Mouse (Mus musculus) lung, embryonic 15.5 days (tissue): Measurements from ENCODE around the gene Plscr3. TPM values are rescaled to one million over a fixed set of nuclear protein-coding genes. Genes with fewer than 3 reads are reported as not detected.

Experiments
- ATAC-seq: fragments of 200-750 bp; cut with Nextera tagmentation; 2 replicates; pipeline ENCODE4 v1.8.0; 2017; ENCODE audit warnings: moderate number of reproducible peaks, borderline replicate concordance; ENCODE audit not compliant: low FRiP score, low TSS enrichment; ENCODE audit errors: extremely low read depth
- H3K27ac ChIP-seq: fragments of 300-500 bp; sonication (generic); 2 replicates; pipeline ENCODE4 v1.5.1; 2015; ENCODE audit warnings: moderate library complexity, mild to moderate bottlenecking, inconsistent platforms
- H3K27me3 ChIP-seq: fragments of 300-500 bp; sonication (generic); 2 replicates; pipeline ENCODE4 v1.6.1; 2015; ENCODE audit warnings: inconsistent platforms
- H3K36me3 ChIP-seq: fragments of 300-500 bp; sonication (generic); 2 replicates; pipeline ENCODE4 v1.6.1; 2015; ENCODE audit warnings: inconsistent platforms
- H3K4me1 ChIP-seq: fragments of 300-500 bp; sonication (generic); 2 replicates; pipeline ENCODE4 v1.6.1; 2015; ENCODE audit warnings: inconsistent platforms
- H3K4me2 ChIP-seq: fragments of 300-500 bp; sonication (generic); 2 replicates; pipeline ENCODE4 v1.6.1; 2015; ENCODE audit warnings: inconsistent platforms, mild to moderate bottlenecking, moderate library complexity
- H3K4me3 ChIP-seq: fragments of 300-500 bp; sonication (generic); 2 replicates; pipeline ENCODE4 v1.5.1; 2015; ENCODE audit warnings: mild to moderate bottlenecking, inconsistent platforms
- H3K9ac ChIP-seq: fragments of 300-500 bp; sonication (generic); 2 replicates; pipeline ENCODE4 v1.6.1; 2015; ENCODE audit warnings: inconsistent platforms
- H3K9me3 ChIP-seq: fragments of 300-500 bp; sonication (generic); 2 replicates; pipeline ENCODE4 v1.6.1; 2016; ENCODE audit warnings: inconsistent platforms
- WGBS: fragments of 180-500 bp; shearing (Covaris S2); methylation state at CpG from one replicate; pipeline ENCODE4 v1.1.7; 2015; 5-methylcytosine and 5-hydroxymethylcytosine counted together
- polyA plus RNA-seq: library from polyadenylated mRNA; unstranded; fragments of >200 nt; fragmentation: Nextera tagmentation; extraction: Ambion mirVana; gene quantifications from 2 replicates; pipeline ENCODE4 v1.2.1, GENCODE M21; 2015

Plscr3 gene
- polyA plus RNA-seq, 1 experiment from 2014 or later = 119 TPM

DNA sequence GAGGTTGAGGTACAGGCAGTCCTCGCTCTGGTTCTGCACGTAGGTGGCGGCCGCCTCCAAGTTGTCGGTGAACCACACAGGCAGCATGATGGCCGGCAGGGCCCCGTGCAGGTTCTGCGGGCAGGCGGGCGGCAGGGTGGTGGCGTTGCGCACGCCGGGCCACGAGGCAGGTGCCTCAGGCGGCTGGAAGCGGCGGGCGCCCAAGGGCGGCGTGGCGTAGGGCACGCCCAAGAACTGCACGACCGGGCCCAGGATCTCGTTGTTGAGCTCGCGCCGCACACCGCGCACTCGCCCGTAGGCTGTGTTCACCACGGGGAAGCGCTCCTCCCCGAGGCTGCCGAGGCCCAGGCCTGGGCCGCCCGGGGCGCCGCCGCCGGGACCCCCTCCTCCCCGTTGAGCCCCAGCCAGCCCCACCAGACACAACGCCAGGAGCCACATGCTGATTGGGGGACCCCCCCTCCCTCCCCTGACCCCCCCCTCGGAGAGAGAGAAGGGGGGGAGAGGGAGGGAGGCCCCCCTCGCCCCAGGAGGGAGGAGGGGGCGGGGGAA is 12.1 kb upstream of the Plscr3 start:
- H3K4me3 ChIP-seq = peak overlapping the region; percentile 37
- 13% methylated on average over 35 of the region's 48 CpGs for WGBS

DNA sequence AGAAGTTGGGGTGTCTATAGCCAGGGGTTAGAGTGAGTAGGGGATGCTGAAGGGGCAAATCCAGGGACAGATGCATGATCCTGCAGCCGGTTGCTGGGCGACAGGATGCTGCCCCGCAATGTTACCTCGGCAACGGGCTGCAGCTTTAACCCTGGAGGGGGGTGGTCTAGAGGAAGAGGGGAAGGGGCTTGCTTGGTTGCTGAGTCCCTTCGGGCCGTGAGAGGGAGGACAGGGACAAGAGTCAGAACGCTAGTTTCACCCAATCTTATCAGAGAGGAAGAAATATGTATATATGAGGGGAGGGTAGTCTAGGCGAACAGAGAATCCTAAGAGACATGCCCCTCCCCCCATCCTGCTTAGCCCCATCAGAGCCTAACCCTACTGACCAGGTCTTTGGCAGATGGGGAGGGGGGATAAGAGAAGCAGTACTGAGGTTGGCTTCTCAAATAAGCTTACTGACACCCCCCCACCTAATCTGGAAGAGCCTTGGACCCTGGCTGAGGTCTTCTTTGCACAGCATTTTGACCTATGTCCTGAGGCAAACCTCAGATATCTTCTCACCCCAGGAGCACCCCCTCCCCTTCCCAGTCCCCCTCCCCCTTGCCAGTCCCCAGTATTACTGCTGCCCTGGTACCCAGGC is 10.7 kb upstream of the Plscr3 start:
- Histone ChIP-seq H3K4me3 (peak overlapping the region; percentile 71; the same call in 1 of the 2 replicates), H3K4me1 (peaks cover 43% of the 10 kb centered on the region), H3K9ac (no peak overlapping the region), H3K27ac (no peak overlapping the region), H3K4me2 (peak overlapping the region; percentile 98), H3K27me3 (peaks cover 20% of the 10 kb centered on the region), H3K36me3 (peaks cover 13% of the 10 kb centered on the region; the same call in 1 of the 2 replicates), H3K9me3 (no peaks in the 10 kb centered on the region)
- no peak for ATAC-seq
- WGBS = 14% methylated on average over 9 of the region's 9 CpGs

More for the DNA sequence above, 12.1 kb upstream of the Plscr3 start:
- Histone ChIP-seq H3K9ac (peak overlapping the region; percentile 58), H3K27ac (0 out of 2 replicates have a peak overlapping the region, but pooled peaks have one; percentile 14), H3K4me2 (peak overlapping the region; percentile 98), H3K9me3 (no peaks in the 10 kb centered on the region), H3K4me1 (peaks cover 39% of the 10 kb centered on the region), H3K27me3 (peaks cover 20% of the 10 kb centered on the region), H3K36me3 (peaks cover 13% of the 10 kb centered on the region; the same call in 1 of the 2 replicates)
- ATAC-seq = no peak

DNA sequence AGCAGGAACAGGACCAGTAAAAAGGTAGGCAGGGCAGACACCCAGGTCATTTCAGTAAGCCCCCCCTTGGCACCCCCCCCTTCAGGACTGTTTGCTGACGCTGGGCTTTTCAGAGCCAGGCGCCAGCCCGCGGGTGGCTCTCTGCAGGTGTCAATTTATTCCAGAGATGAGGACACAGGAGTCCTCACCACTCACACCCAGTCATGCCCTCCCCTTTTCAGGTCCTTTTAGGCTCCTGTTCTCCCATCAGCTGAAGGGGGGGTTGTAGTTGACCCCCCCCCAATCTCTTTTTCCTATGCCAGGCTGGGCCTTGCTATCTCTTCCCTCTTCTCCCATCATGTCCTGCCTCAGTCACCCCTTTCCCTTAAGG is 10.2 kb upstream of the Plscr3 start:
- Histone ChIP-seq H3K4me1 (peaks cover 43% of the 10 kb centered on the region), H3K9ac (0 out of 2 replicates have a peak overlapping the region, but pooled peaks have one; percentile 23), H3K4me3 (peak overlapping the region; percentile 71), H3K27me3 (peaks cover 20% of the 10 kb centered on the region), H3K9me3 (no peaks in the 10 kb centered on the region), H3K4me2 (peak overlapping the region; percentile 98), H3K27ac (no peak overlapping the region), H3K36me3 (peaks cover 13% of the 10 kb centered on the region; the same call in 1 of the 2 replicates)
- 14% methylated on average over 4 of the region's 4 CpGs for WGBS
- ATAC-seq = no peak

DNA sequence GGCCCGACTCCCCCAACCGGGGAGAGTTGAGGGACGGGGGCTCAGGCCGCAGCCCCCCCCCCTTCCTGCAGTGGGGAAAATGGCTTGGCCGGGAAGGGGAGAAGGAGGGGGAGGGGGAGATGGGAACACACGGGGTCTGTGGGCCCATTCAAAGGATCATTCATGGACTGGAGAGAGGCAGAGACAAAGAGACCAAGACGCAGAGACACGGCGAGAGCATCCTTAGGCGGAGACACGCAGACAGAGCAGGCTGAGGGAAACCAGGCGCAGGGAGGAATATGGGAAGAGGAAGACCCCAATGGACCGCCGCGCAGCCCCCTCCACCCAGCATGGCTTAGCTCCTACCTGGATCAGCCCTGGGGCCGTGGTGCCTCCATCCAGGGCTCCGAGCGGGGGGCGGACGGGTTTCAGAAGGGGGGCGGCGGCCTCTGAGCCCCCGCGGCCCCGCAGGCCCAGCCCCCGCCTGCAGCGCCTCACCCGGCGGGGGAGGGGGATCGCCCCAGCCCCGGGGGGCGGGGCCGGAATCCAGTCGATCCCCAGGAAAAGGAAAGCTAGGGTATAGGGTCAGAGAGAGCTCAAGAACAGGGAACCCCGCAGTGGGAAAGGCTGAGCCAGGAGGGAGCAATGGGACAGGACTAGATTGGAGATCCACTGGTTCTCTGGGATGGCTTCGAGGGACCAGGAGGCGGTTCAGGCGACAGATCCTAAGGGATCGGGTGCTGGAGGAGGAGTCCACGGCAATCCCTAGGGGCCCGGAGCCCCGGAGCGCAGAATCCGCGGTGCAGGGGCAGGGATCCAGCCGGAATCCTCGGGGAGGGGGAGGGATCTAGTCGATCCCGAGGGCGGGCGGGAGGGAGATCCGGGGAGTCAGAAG is 9.2 kb upstream of the Plscr3 start:
- H3K4me2 ChIP-seq = peak overlapping the region; percentile 98
- H3K9ac ChIP-seq = peak overlapping the region; percentile 82
- H3K36me3 ChIP-seq = peaks cover 13% of the 10 kb centered on the region; the same call in 1 of the 2 replicates
- H3K9me3 ChIP-seq = no peaks in the 10 kb centered on the region
- H3K27ac ChIP-seq = peak overlapping the region; percentile 90
- H3K4me1 ChIP-seq = peaks cover 43% of the 10 kb centered on the region
- peak overlapping the region; percentile 71 for H3K4me3 ChIP-seq
- peaks cover 20% of the 10 kb centered on the region for H3K27me3 ChIP-seq
- WGBS = under 1% methylated on average over 41 of the region's 52 CpGs
- ATAC-seq = no peak

GRCm38 (mm10) chr11:69837604-69837951 is 8.6 kb upstream of the Plscr3 start, which contains the start of gene Nlgn2:
Nlgn2 (minus strand) TSS chr11:69837784.
- Histone ChIP-seq H3K9me3 (no peaks in the 10 kb centered on the region), H3K36me3 (peaks cover 9% of the 10 kb centered on the region; the same call in 1 of the 2 replicates), H3K9ac (peak within 1 kb of the TSS; percentile 82), H3K4me1 (peaks cover 43% of the 10 kb centered on the region), H3K4me2 (peak within 1 kb of the TSS; percentile 98), H3K4me3 (peak within 1 kb of the TSS; percentile 71), H3K27me3 (peaks cover 20% of the 10 kb centered on the region), H3K27ac (peak within 1 kb of the TSS; percentile 90)
- 1% methylated on average over 32 of the region's 32 CpGs for WGBS
- peak; percentile 76; the same call in 1 of the 2 replicates for ATAC-seq

GRCm38 (mm10) chr11:69837952-69838713 is 8.0 kb upstream of the Plscr3 start, which contains the start of gene Tmem256:
Tmem256 (plus strand) TSS chr11:69838514.
- peak within 1 kb of the TSS; percentile 82 for H3K9ac ChIP-seq
- H3K4me1 ChIP-seq = peaks cover 43% of the 10 kb centered on the region
- H3K4me2 ChIP-seq = peak within 1 kb of the TSS; percentile 98
- H3K9me3 ChIP-seq = no peaks in the 10 kb centered on the region
- H3K4me3 ChIP-seq = peak within 1 kb of the TSS; percentile 71
- peak; percentile 91 for ATAC-seq
- H3K27me3 ChIP-seq = peaks cover 19% of the 10 kb centered on the region
- peaks cover 3% of the 10 kb centered on the region; the same call in 1 of the 2 replicates for H3K36me3 ChIP-seq
- under 1% methylated on average over 34 of the region's 34 CpGs for WGBS
- H3K27ac ChIP-seq = peak within 1 kb of the TSS; percentile 90

- WGBS = 0% methylated on average over 7 of the region's 7 CpGs
- H3K27me3 ChIP-seq = peaks cover 13% of the 10 kb centered on the region
- peak; percentile 1; the same call in 1 of the 2 replicates for ATAC-seq
Measured at GRCm38 (mm10) chr11:69838714-69839104, 7.5 kb upstream of the Plscr3 start.

DNA sequence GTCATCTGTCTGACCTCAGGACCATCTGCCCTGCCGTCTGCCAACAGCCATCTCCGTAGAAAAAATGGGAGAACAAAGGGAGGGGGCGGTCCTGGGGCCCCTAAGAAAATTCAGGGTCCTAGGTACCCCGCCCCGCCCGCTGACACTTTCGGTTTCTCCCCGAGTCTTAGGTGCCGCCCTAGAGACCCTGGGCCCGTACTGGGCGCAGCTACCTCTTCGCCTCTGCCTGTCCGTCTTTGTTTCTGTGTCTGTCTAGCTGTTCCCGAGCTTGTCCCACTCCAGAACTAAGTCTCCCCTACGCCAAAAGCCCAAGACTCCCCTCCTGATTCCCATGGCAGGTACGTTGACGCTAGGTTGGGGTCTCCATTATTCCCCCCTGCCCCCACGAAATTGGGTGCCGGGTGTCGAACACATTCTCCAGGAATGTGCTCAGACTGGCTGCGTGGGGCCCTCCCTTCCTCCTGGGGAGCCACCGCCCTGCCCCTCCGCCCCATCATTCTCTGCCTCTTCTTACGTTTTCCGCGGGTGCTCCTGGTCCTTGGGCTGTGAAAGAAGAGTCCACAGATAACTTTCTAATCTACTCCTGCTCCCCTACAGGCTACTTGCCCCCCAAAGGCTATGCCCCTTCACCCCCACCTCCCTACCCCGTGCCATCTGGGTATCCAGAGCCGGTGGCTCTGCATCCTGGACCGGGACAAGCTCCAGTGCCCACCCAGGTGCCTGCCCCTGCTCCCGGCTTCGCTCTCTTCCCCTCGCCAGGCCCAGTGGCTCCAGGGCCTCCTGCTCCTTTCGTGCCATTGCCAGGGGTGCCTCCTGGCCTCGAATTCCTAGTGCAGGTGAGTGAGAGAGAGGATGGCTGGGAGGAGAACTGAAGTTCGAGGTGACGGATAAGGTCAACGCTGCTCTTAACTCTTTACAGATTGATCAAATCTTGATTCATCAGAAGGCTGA is 837 bp downstream of the Plscr3 start:
- peak overlapping the region; percentile 89 for H3K4me2 ChIP-seq
- peak overlapping the region; percentile 64 for H3K4me3 ChIP-seq
- ATAC-seq = peak; percentile 41
- H3K9ac ChIP-seq = peak overlapping the region; percentile 75
- 7% methylated on average over 37 of the region's 37 CpGs for WGBS
- H3K27me3 ChIP-seq = no peaks in the 10 kb centered on the region
- H3K9me3 ChIP-seq = no peaks in the 10 kb centered on the region
- peaks cover 27% of the 10 kb centered on the region for H3K4me1 ChIP-seq
- peak overlapping the region; percentile 97 for H3K27ac ChIP-seq
- peaks cover 39% of the 10 kb centered on the region for H3K36me3 ChIP-seq

More at GRCm38 (mm10) chr11:69838714-69839104, 7.5 kb upstream of the Plscr3 start:
- Histone ChIP-seq H3K27ac (peak overlapping the region; percentile 88), H3K36me3 (no peaks in the 10 kb centered on the region), H3K4me1 (peaks cover 38% of the 10 kb centered on the region), H3K4me2 (peak overlapping the region; percentile 98), H3K9ac (peak overlapping the region; percentile 68), H3K9me3 (no peaks in the 10 kb centered on the region), H3K4me3 (peak overlapping the region; percentile 71)

GRCm38 (mm10) chr11:69848021-69848420 is 1.8 kb downstream of the Plscr3 start:
- 93% methylated on average over 6 of the region's 6 CpGs for WGBS
- Histone ChIP-seq H3K4me3 (peak overlapping the region; percentile 64), H3K4me1 (peaks cover 34% of the 10 kb centered on the region), H3K27ac (no peak overlapping the region), H3K36me3 (peaks cover 45% of the 10 kb centered on the region), H3K27me3 (no peaks in the 10 kb centered on the region), H3K4me2 (peak overlapping the region; percentile 89), H3K9me3 (no peaks in the 10 kb centered on the region), H3K9ac (no peak overlapping the region)
- no peak for ATAC-seq

- no peak overlapping the region for H3K4me2 ChIP-seq
- H3K4me3 ChIP-seq = no peak overlapping the region
- peaks cover 34% of the 10 kb centered on the region for H3K4me1 ChIP-seq
- H3K27me3 ChIP-seq = no peaks in the 10 kb centered on the region
- H3K36me3 ChIP-seq = peaks cover 45% of the 10 kb centered on the region
- 79% methylated on average over 9 of the region's 9 CpGs for WGBS
- no peak for ATAC-seq
- H3K27ac ChIP-seq = 0 out of 2 replicates have a peak overlapping the region, but pooled peaks have one; percentile 24
- H3K9me3 ChIP-seq = no peaks in the 10 kb centered on the region
- H3K9ac ChIP-seq = no peak overlapping the region
Measured at GRCm38 (mm10) chr11:69849128-69849527, 3.0 kb downstream of the Plscr3 start.
